Mouse (Mus musculus): ENCODE measurements around the gene Pax2.

GRCm38 (mm10) chr19:44821581-44821980, 65.7 kb downstream of the Pax2 start:
- TF ChIP-seq POLR2A (IDR thresholded peaks at IDR 0.05; ENCODE audit: control insufficient read depth in 1 of 2, insufficient read depth in 1 of 2, low read depth in 1 of 2, low read length in 2 of 2, poor library complexity in 1 of 2) = no peak
- TF ChIP-seq E2F4 (IDR thresholded peaks at IDR 0.05; ENCODE audit: borderline replicate concordance, low read depth, low read length) = no peak
- TF ChIP-seq CTCF (IDR thresholded peaks at IDR 0.05 in 2 of 3, conservative IDR thresholded peaks at IDR 0.05 in 1 of 3; ENCODE audit: control insufficient read depth in 1 of 3, insufficient read depth in 1 of 3, low read depth in 2 of 3, low read length in 3 of 3, poor library complexity in 1 of 3, severe bottlenecking in 1 of 3) = no peak
- TF ChIP-seq NELFE (IDR thresholded peaks at IDR 0.05; ENCODE audit: low read depth, low read length) = no peak
- TF ChIP-seq ELF1 (IDR thresholded peaks at IDR 0.05; ENCODE audit: low read depth, low read length) = no peak
